Comparison of ENCODE assay signal across 20 mouse cellular contexts in genomic region chr11:35171505-35171904, GRCm38 (mm10).
"Had no signal": no experiment of that assay in that cellular context is flagged by ENCODE, and none has a peak within 500 bp of the region (broad histone marks: within the 10 kb centered on the region; RNA-seq: fewer than 3 reads in every experiment).

No protein-coding gene starts in this region.

- H3K9me3 ChIP-seq: limb, embryonic 13.5 days; liver, embryonic 12.5 days; liver, embryonic 15.5 days; lung, embryonic 15.5 days; megakaryocyte, embryonic 14.5 days; midbrain, embryonic 10.5 days; neural tube, embryonic 12.5 days; neural tube, embryonic 15.5 days had no signal

- H3K4me2 ChIP-seq: limb, embryonic 13.5 days; liver, embryonic 12.5 days; liver, embryonic 15.5 days; lung, embryonic 15.5 days; neural tube, embryonic 12.5 days; neural tube, embryonic 15.5 days had no signal

- H3K4me3 ChIP-seq: limb, embryonic 13.5 days; liver, embryonic 12.5 days; liver, embryonic 15.5 days; lung, embryonic 15.5 days; megakaryocyte, embryonic 14.5 days; midbrain, embryonic 10.5 days; neural tube, embryonic 12.5 days; neural tube, embryonic 15.5 days had no signal

- H3K4me1 ChIP-seq: liver, embryonic 12.5 days; liver, embryonic 15.5 days; lung, embryonic 15.5 days; megakaryocyte, embryonic 14.5 days; neural tube, embryonic 12.5 days; neural tube, embryonic 15.5 days had no signal

- ATAC-seq: intestine, postnatal 0 days; liver, embryonic 12.5 days had no signal

- H3K27ac ChIP-seq: kidney, postnatal 0 days; limb, embryonic 13.5 days; liver, embryonic 12.5 days; liver, embryonic 15.5 days; lung, embryonic 15.5 days; midbrain, embryonic 10.5 days; neural tube, embryonic 12.5 days; neural tube, embryonic 15.5 days had no signal

- H3K36me3 ChIP-seq: liver, embryonic 12.5 days; liver, embryonic 15.5 days; lung, embryonic 15.5 days; midbrain, embryonic 10.5 days; neural tube, embryonic 12.5 days; neural tube, embryonic 15.5 days had no signal

- H3K9ac ChIP-seq: limb, embryonic 13.5 days; liver, embryonic 12.5 days; liver, embryonic 15.5 days; lung, embryonic 15.5 days; neural tube, embryonic 12.5 days; neural tube, embryonic 15.5 days had no signal

- DNase-seq: kidney, adult 2 months; kidney, postnatal 25 days; layer of hippocampus, adult 9-11 months; liver; lung, adult 18-20 months; lung, postnatal 10 days; lung, postnatal 36 days; midbrain, embryonic 14.5 days; right cerebral cortex, postnatal 25 days; thymus, postnatal 25 days had no signal

- H3K27me3 ChIP-seq: limb, embryonic 13.5 days; liver, embryonic 12.5 days; liver, embryonic 15.5 days; lung, embryonic 15.5 days; megakaryocyte, embryonic 14.5 days; neural tube, embryonic 12.5 days; neural tube, embryonic 15.5 days had no signal
